Mouse (Mus musculus) lung, postnatal 4 days (tissue): Measurements from ENCODE around the gene Fgfr2.

Source experiments
- DNase-seq, 2 experiments: peaks; one replicate each; pipeline ENCODE4 v3.0.0; 2021

Fgfr2 gene

DNA sequence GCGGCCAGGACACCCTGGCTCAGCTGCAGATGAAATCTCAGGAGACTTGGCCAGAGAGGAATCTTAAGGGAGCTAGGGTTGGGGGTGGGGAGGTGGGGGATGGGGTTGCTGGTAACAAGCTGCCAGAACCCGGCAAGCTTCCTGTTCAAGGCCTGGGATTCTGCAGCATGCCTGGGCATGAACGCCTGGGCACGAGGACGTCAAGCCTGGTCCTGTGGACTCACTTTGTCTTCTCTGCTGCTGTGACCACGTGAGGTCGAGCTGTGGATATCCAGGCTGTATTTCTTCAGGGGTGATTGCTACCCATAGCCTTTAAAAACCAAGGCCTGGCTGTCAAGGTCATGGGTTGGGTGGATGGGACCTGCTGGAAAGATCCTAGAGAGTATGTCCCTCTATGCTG is 117.4 kb downstream of the Fgfr2 start:
- peak in 1 of 2 experiments; percentile 13 for DNase-seq

DNA sequence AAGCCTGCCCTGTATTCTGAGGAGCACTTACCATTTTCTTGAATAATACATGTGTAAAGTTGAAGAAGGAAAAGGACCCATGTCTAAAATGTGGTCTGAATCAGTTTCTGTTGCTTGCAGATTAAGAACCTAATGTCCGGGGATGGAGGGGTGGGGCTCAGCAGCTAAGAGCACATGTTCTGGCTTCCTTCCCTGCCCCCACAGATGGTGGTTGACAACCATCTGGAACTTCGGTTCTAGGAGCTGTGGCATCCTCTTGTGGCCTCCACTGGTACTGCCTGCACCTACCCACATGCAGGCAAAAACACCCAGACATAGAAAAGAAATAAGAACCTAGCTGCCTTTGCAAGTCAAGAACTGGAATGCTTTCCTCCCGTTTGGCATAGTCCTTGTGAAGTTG is 119.7 kb downstream of the Fgfr2 start:
- peak; percentile 81 to 85 for DNase-seq

DNA sequence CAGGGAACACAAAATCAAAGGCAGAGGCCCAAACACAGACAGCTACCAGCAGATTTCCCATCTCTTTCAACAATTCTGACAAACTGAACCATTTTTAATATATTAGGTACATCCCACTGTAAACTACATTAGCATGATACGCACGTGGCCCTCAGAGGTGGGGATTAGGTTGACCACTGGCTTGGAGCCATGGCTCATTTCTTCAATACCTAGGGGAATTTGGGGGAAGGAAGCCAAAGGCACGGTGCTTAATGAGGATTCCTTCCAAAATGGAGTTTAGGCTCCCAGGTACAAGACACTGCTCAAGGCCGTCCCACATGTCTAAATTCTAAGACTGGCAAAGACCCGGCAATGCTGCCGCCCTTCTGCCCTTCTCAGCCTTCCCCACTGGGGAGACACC is 120.9 kb downstream of the Fgfr2 start:
- no peak for DNase-seq

DNA sequence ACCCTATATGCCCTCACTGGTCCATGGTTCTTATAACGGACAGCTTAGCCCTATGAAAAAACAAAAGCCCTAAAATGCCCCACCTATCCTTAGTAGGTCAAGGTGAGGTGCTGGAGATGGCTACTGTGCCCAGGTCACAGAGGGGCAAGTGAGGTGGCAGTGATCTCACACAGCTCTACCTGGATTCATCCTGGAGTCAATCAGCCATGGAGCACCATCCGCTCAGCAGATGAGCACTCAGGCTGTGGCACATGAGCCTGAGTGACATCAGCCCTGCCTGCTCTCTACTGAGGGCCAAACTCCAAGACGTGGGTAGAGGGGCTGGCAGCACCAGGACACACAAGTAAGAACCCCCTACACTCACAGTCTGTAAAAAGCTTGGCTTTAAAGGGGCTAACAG is 121.8 kb downstream of the Fgfr2 start:
- DNase-seq, result no peak

DNA sequence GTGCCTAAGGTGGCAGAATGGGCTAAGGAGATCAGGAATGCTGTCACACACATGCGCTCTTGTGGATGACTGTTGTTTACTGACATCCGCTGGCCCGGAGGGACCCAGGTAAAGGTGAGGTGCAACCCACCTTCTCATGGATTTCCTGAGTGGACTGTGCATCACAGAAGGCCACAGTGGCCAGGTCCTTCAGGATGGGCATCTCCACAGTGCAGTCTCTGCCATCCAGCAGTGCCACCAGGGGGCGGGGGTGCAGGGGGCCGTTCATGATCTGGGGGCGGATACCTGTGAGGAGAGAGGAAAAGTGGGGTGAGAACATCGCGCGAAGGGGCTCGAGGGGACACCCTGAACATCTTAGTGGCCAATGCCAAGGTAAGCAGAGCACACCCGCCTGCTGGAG is 124.1 kb downstream of the Fgfr2 start:
- DNase-seq, result no peak

DNA sequence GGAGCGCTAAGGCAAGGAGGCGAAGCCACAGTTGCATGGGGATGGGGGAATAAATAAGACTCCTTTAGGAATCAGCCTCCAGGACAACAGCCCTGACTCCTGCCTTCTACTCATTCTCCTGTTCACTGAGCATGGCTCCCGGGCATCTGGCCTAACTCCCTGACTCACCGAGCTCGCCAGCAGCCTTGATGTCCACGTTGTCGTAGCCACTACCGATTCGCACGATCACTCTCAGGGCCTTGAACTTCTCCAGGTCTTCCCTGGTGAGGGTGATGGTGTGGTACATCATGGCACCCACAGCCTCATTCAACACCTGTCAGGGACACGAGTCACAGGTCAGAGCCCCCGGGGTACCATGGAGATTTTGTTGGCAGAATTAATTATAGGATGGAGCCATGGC is 124.5 kb downstream of the Fgfr2 start:
- DNase-seq, result no peak

DNA sequence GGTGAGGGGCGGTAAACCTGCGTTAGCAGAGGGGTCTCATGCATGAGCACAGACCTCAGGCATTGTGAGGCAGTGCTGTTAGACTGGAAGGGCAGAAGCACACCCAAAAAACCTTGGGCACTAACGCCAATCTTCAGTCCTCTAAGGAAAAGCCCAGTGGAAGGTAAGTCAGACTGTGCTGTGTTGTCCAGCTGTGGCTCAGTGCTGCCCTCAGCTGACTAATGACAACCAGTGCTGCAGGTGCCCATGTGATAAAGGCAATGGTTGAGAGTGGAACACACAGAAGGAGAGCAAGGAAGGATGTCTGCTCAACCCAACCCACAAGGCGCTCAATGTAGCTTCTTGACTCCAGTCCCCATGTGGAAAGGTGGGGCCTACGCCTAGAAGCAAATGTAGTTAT is 126.8 kb downstream of the Fgfr2 start:
- DNase-seq, result peak in 1 of 2 experiments; percentile 31

DNA sequence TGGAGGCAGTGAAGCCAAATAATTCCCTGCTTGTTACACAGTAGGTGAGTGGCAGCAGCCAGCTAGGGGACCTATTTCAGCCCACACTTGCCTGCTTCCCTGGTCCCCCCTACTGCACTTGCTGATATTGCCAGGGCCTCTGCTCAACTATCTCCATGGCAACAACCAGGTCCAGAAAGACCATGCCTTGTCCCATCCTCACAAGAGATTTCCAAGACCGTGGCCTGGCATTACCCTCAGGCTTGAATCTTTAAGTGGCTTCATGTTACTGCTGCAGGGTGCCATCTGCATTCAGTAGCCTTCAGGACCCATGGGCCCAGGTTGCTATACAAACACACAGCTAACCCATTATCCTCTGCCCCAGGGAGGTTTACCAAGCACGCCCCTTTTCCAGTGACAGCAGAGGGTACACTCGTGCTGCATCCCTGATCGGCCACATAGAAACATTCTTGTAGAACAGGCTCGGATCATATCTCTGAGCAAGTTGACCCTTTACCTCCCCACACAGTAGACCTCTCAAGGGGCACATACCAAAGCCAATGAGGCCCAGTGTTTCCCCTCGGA is 128.4 kb downstream of the Fgfr2 start:
- DNase-seq, result no peak

DNA sequence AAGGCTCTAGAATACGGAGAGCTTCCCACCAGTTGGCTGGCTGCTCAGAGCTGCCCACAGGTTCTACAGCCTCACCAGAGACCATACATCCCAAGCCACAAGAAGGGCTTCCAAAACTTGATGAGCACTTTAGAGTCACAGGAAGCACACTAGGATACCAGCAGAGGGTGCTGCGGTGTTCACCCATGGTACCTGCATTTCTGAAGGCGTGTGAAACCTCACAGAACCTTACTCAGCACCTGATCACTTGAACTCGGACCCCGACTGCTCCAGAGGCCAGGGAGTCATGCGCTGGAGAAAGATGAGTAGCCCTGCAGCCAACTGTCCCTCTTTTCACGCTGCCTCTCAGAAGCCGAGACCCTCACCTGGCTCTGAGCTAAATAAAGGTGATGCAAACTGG is 129.0 kb downstream of the Fgfr2 start:
- DNase-seq, result no peak

DNA sequence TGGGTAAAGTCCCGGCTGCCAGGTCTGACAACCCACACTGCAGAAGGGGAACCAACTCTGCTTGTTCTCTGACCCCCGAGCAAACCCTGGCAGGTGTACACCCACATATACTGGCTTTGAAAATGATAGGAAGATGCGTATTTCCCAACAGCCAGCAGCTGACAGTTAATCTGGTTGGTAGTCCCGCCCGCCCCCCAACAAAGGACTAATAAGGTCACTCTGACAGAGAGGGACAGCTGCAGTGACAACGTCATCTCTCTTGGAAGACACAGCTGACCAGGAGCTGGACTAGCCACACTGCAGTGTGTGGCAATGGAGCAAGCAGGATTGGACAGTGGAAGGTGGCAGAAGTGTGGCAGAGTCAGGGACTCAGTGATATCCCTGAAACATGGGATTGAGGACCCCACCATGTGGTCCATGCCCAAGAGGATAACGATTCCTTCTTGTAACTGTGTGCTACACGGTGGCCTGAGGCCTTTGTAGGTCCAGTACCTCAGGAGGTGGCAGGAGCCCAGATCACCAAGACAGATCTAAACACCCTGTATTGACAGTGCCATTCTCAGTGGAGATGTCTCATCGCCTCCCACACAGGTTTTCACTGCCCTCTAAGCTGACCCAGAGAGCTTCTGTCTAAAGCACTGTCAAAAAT is 130.1 kb downstream of the Fgfr2 start:
- no peak for DNase-seq

DNA sequence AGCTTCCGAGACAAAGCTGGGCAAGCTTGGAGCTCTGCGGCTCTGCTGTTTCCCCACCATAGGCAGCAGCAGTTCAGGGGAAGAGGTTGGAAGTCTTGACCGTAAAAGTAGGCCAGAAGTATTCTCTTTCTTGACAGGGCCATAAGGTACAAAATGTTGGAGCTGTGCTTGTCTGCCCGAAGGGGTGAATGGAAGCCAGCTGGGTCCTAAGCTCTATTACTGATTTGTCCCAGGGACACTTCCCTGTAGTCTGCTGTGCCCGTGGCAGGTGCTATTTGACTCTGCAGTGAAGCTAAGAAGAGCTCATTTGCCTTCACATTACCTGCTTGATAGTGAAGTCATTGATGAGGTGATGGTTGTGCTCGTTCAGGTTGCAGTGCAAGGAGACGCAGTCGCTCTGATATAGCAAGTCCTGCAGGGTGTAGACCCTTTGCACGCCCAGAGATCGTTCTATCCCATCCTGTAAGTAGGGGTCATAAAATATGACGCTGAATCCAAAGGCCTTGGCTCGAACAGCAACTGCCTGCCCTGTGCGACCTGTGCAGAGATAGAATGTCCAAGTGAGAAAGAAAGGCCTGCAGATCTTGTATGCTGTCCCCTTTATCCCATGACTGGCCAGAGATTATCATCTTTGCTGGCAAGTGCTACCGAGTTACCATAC is 131.8 kb downstream of the Fgfr2 start:
- DNase-seq, result no peak

DNA sequence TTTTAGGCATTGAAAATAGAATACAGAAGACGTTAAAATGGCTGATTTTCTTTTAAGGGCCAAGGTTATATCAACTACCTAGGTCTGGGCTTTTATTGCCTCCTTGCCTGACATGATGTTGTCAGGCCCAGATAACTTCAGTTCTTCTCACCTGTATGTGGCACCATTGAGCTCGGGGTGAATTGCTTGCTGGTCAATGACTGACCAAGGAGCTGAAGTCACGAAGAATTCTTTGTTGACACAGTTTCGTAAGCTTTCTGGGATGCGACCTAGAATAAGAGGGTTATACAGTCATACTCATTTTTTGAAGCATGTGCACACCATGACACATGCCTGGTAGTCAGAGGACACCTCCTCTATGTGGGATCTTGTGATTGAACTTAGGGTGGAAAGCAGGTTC is 133.3 kb downstream of the Fgfr2 start:
- DNase-seq, result no peak

DNA sequence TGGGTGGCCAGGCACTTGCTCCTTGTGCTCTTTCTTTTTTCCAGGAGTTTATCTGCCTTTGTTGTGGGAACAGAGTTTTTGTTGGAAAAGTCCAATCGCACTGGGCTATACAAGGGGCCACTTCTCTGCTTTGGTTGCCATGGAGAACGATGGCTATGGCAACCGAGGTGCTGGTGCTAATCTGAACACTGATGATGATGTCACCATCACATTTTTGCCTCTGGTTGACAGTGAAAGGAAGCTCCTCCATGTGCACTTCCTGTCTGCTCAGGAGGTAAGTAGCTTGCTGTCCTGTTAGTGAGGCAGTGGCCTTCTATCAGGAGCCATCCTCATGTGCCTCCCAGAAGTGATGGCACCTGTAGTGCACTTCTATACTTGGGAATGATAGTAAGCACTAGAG is 140.5 kb downstream of the Fgfr2 start:
- DNase-seq, result no peak

DNA sequence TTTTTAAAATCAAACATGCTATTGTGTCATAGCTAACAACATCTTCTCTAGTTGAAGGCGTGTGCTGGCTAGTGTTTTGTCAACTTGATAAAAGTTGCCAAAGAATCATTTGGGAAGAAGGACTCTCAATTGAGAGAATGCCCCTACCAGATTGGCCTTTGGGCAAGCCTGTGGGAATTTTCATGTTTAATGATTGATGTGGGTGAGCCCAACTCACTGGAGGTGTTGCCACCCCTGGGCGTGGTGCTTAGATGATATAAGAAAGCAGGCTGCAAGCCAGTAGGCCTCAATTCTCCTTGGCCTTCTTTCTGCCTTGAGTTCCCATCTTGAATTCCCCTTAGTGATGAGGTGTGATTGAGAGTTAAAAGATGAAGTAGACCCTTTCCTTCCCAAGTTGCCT is 145.2 kb downstream of the Fgfr2 start:
- DNase-seq, result no peak

DNA sequence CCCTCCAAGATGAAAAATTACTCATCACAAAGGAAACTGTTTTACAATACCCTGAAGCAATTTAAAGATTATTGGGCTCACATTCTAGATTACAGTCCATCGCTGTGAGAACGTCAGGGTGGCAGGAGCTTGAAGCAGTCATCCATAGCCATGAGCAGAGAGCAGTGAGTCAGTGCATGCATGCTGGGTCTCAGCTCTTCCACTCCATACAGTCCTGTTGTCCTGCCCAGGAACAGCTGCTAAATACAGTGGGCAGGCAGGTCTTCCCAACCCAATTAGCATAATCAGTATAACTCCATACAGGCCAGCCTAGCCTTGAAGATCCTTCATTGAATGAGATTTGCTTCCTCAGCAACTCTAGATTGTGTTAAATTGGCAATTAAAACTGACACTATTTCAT is 147.1 kb downstream of the Fgfr2 start:
- DNase-seq, result no peak

DNA sequence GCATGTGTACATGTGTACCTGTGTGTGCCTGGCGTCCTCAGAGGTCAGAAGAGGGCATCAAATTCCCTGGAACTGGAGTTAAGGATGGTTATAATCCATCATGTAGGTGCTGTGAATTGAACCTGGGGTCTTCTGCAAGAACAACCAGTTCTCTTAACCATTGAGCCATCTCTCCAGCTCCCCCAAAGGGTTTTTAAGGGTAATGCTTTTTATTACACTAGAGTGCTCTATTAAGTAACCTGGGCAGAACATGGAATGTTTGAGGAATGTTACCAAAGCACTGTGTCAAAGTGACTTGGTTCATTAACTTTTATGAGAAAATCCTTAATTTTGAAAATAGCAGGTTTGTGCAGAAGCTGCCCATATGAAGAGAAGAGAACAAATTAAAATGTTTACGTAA is 151.1 kb downstream of the Fgfr2 start:
- DNase-seq, result no peak

DNA sequence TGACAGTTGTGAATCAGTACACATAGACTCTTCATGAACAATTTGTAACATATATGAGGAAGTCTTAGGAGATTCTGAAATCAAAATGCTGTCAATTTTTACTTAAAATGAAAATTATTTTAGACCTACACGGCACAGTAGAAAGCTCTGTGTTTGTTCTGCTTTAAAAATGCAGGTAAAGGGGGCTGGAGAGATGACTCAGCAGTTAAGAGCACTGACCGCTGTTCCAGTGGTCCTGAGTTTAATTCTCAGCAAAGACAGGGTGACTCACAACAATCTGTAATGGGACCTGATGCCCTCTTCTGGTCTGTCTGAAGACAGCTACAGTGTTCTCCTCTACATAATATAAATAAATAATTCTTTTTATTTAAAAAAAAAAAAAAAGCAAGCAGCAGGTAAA is 157.4 kb downstream of the Fgfr2 start:
- no peak for DNase-seq

DNA sequence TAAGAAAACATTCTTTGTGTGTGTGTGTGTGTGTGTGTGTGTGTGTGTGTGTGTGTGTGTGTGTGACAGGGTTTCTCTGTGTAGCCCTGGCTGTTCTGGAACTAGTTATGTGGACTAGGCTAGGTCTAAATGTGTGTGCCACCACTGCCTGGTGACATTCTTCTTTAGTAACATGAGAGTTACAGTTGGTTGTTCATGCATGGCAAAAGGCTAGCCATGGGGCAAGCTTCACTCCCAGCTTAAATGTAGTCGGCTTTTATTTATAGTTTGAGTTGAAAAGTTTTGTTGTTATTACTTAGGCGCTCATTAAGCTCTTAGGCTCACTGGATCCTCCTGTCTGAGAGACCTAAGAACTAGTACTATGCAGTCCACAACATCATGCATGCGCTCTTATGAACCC is 158.8 kb downstream of the Fgfr2 start:
- no peak for DNase-seq

DNA sequence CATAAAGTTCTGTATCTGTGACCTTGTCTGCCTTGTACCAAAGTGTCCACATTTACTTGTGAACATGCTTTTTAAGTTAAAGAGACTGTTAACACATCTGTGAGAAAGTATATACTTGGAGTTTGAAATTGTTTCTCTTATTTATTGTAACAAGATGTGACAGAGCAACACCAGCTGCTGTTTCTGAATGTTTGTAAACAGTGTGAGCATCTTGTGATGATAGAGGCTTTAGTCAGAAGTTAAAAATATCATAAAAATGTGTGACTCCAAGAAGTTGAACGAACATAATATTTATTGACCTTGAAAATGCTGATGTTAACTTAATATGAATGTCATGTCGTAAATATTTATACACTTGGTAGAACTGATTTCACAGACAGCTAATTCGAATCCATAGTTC is 172.5 kb downstream of the Fgfr2 start:
- DNase-seq, result no peak

DNA sequence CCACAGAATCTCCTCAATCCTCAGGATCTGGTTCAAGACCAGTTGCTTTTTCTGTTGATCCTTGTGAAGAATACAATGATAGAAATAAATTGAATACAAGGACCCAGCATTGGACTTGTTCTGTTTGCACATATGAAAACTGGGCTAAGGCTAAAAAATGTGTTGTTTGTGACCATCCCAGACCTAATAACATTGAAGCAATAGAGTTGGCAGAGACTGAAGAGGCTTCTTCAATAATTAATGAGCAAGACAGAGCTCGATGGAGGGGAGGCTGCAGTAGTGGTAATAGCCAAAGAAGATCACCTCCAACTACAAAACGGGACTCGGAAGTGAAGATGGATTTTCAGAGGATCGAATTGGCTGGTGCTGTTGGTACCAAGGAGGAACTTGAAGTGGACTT is 173.2 kb downstream of the Fgfr2 start:
- DNase-seq, result no peak

DNA sequence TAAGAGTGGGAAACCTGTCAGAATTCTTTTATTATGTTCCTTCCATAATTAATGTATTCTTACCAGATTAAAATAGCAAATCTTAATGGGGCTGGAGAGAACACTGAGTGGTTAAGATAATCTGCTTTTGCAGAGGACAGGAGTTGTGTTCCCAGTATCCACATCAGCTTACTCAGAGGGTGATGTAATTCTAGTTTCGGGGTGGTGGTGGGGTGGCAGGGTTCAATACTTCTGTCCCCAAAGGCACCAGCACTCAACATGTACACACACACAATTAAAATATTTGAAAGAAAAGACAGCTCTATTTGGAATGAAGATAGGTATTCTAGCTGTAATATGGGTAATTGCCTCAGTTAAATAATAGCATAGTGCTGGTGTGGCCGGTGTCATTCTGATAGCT is 182.6 kb downstream of the Fgfr2 start:
- no peak for DNase-seq

DNA sequence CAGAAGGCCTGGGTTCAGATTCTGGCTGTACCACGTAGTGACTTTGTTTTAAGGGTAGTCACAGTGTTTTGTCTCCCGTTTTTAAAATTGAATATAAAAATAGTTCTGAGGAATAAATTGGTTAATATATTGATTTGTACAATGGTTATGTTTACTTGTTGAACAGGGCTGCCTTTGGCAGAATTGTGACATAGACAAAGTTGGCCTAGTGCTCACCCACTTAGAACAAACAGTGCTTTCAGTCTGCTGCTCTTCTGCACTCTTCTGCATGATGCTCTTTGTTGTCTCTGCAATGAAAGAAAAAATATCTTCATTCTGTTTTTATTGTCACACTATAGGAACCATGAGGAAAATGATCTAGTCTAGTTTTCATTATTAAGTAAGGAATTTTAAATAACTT is 184.0 kb downstream of the Fgfr2 start:
- DNase-seq, result no peak

DNA sequence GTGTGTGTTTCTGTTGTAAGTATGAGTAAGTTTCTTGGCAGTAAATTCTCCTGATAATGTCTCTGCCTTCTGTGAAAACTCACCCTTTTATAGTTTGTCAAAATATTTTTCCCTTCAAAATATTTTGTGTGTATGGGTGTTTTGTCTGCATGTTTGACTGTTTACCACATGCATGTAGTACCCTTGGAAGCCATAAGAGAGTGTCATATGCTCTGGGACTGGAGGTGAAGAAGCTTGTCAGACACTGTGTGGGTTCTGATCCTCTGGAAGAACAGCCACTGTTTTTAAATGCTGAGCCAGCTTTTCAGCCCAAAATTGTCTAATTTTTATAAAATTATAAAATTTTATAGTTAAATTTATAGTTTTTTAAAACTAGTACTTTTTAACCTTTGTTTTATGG is 188.4 kb downstream of the Fgfr2 start:
- no peak for DNase-seq

DNA sequence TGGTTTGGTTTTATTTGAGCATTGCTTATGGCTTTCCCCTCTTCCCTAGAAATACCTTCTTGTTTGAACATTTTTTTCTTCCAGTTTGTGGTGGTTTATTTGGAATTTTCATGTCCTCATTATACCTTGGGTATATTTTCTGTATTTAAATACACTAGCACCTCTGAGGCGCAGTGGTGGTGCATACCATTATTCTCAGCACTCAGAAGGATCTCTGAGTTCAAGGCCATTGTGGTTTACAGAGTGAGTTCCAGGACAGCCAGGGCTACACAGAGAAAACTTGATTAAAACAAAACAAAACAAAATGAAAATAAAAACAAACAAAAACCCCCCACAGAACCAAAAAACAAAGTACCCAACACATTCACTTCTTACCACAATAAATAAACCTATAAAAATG is 189.8 kb downstream of the Fgfr2 start:
- DNase-seq, result no peak
